Mouse (Mus musculus): ENCODE results near the gene Yif1a. TPM values are rescaled to one million over a fixed set of nuclear protein-coding genes. Genes with fewer than 3 reads are reported as not detected.

The Yif1a gene
- polyA plus RNA-seq, 1 experiment from 2014 or later = 128 TPM

- Histone ChIP-seq H3K4me1 (replicated peaks; ENCODE audit: control insufficient read depth, insufficient read depth) (peaks cover 10% of the 10 kb centered on the region), H3K4me2 (replicated peaks; ENCODE audit: low read depth) (no peak overlapping the region), H3K4me3 (ENCODE audit: low read depth, low read length) (no peak overlapping the region), H3K9me3 (ENCODE audit: control insufficient read depth, low read length) (no peaks in the 10 kb centered on the region), H3K36me3 (ENCODE audit: control insufficient read depth, insufficient read depth, low read length) (no peaks in the 10 kb centered on the region), H3K9ac (ENCODE audit: low read length) (no peak overlapping the region; the same call in 1 of the 2 replicates), H3K27ac (replicated peaks) (peak overlapping the region; percentile 85), H3K27me3 (ENCODE audit: control insufficient read depth, insufficient read depth, low read length) (no peaks in the 10 kb centered on the region)
- DNase-seq (ENCODE audit: low spot score) = no peak
- WGBS = 29% methylated on average over 16 of the region's 16 CpGs
- TF ChIP-seq EP300 (optimal IDR thresholded peaks at IDR 0.05) = no peak
- no peak for TF ChIP-seq CTCF (IDR thresholded peaks at IDR 0.05; ENCODE audit: low read depth)
- ATAC-seq (ENCODE audit: low FRiP score, low TSS enrichment) = 0 out of 2 replicates have a peak, but pooled peaks have one; percentile 4
Observed at GRCm38 (mm10) chr19:5057876-5058775, 30.2 kb upstream of the Yif1a start.

- 12% methylated on average over 10 of the region's 10 CpGs for WGBS
- ATAC-seq (ENCODE audit: low FRiP score, low TSS enrichment) = peak; percentile 49; the same call in 1 of the 2 replicates
- TF ChIP-seq CTCF (IDR thresholded peaks at IDR 0.05; ENCODE audit: low read depth) (peak; percentile 3; the same call in 1 of the 2 replicates), EP300 (optimal IDR thresholded peaks at IDR 0.05) (no peak)
Observed at GRCm38 (mm10) chr19:5058801-5059771, 29.3 kb upstream of the Yif1a start.

GRCm38 (mm10) chr19:5060365-5061330 is 27.7 kb upstream of the Yif1a start:
- peak; percentile 26 for ATAC-seq (ENCODE audit: low FRiP score, low TSS enrichment)

More at GRCm38 (mm10) chr19:5058801-5059771, 29.3 kb upstream of the Yif1a start:
- Histone ChIP-seq H3K4me1 (replicated peaks; ENCODE audit: control insufficient read depth, insufficient read depth) (peaks cover 10% of the 10 kb centered on the region), H3K27me3 (ENCODE audit: control insufficient read depth, insufficient read depth, low read length) (no peaks in the 10 kb centered on the region), H3K4me2 (replicated peaks; ENCODE audit: low read depth) (no peak overlapping the region; the same call in 1 of the 2 replicates), H3K27ac (replicated peaks) (peak overlapping the region; percentile 85), H3K36me3 (ENCODE audit: control insufficient read depth, insufficient read depth, low read length) (no peaks in the 10 kb centered on the region), H3K9me3 (ENCODE audit: control insufficient read depth, low read length) (no peaks in the 10 kb centered on the region), H3K9ac (ENCODE audit: low read length) (no peak overlapping the region), H3K4me3 (ENCODE audit: low read depth, low read length) (no peak overlapping the region)
- no peak for DNase-seq (ENCODE audit: low spot score)

GRCm38 (mm10) chr19:5062041-5062440 is 26.3 kb upstream of the Yif1a start:
- DNase-seq (ENCODE audit: low spot score) (no peak), ATAC-seq (ENCODE audit: low FRiP score, low TSS enrichment) (no peak)
- H3K27ac ChIP-seq (replicated peaks) = no peak overlapping the region
- H3K9ac ChIP-seq (ENCODE audit: low read length) = no peak overlapping the region
- no peaks in the 10 kb centered on the region for H3K27me3 ChIP-seq (ENCODE audit: control insufficient read depth, insufficient read depth, low read length)
- peaks cover 12% of the 10 kb centered on the region for H3K4me1 ChIP-seq (replicated peaks; ENCODE audit: control insufficient read depth, insufficient read depth)
- no peak overlapping the region for H3K4me3 ChIP-seq (ENCODE audit: low read depth, low read length)
- 77% methylated on average over 5 of the region's 5 CpGs for WGBS
- no peaks in the 10 kb centered on the region for H3K9me3 ChIP-seq (ENCODE audit: control insufficient read depth, low read length)
- no peaks in the 10 kb centered on the region for H3K36me3 ChIP-seq (ENCODE audit: control insufficient read depth, insufficient read depth, low read length)
- H3K4me2 ChIP-seq (replicated peaks; ENCODE audit: low read depth) = no peak overlapping the region
- TF ChIP-seq CTCF (IDR thresholded peaks at IDR 0.05; ENCODE audit: low read depth) (no peak), EP300 (optimal IDR thresholded peaks at IDR 0.05) (no peak)

More at GRCm38 (mm10) chr19:5060365-5061330, 27.7 kb upstream of the Yif1a start:
- Histone ChIP-seq H3K9me3 (ENCODE audit: control insufficient read depth, low read length) (no peaks in the 10 kb centered on the region), H3K9ac (ENCODE audit: low read length) (no peak overlapping the region), H3K4me2 (replicated peaks; ENCODE audit: low read depth) (no peak overlapping the region), H3K4me1 (replicated peaks; ENCODE audit: control insufficient read depth, insufficient read depth) (peaks cover 10% of the 10 kb centered on the region), H3K4me3 (ENCODE audit: low read depth, low read length) (no peak overlapping the region), H3K27me3 (ENCODE audit: control insufficient read depth, insufficient read depth, low read length) (no peaks in the 10 kb centered on the region), H3K27ac (replicated peaks) (peak overlapping the region; percentile 85), H3K36me3 (ENCODE audit: control insufficient read depth, insufficient read depth, low read length) (no peaks in the 10 kb centered on the region)
- no peak for DNase-seq (ENCODE audit: low spot score)
- WGBS = 34% methylated on average over 5 of the region's 5 CpGs
- TF ChIP-seq CTCF (IDR thresholded peaks at IDR 0.05; ENCODE audit: low read depth) = no peak
- TF ChIP-seq EP300 (optimal IDR thresholded peaks at IDR 0.05) = no peak

- TF ChIP-seq EP300 (optimal IDR thresholded peaks at IDR 0.05) = no peak
- TF ChIP-seq CTCF (IDR thresholded peaks at IDR 0.05; ENCODE audit: low read depth) = no peak
- H3K27ac ChIP-seq (replicated peaks) = peak overlapping the region; percentile 45; the same call in 1 of the 2 replicates
- no peak overlapping the region for H3K9ac ChIP-seq (ENCODE audit: low read length)
- no peak for DNase-seq (ENCODE audit: low spot score)
- ATAC-seq (ENCODE audit: low FRiP score, low TSS enrichment) = no peak
- H3K27me3 ChIP-seq (ENCODE audit: control insufficient read depth, insufficient read depth, low read length) = no peaks in the 10 kb centered on the region
- peaks cover 14% of the 10 kb centered on the region for H3K4me1 ChIP-seq (replicated peaks; ENCODE audit: control insufficient read depth, insufficient read depth)
- H3K36me3 ChIP-seq (ENCODE audit: control insufficient read depth, insufficient read depth, low read length) = no peaks in the 10 kb centered on the region
- no peaks in the 10 kb centered on the region for H3K9me3 ChIP-seq (ENCODE audit: control insufficient read depth, low read length)
- 65% methylated on average over 6 of the region's 6 CpGs for WGBS
- H3K4me3 ChIP-seq (ENCODE audit: low read depth, low read length) = no peak overlapping the region
- no peak overlapping the region for H3K4me2 ChIP-seq (replicated peaks; ENCODE audit: low read depth)
Observed at GRCm38 (mm10) chr19:5062446-5062845, 25.9 kb upstream of the Yif1a start.
